Mouse (Mus musculus) 3T3-L1 (cell line): ENCODE measurements at regions not wholly inside any gene's neighbourhood (a gene's known extent, or its start where the extent isn't known, plus 50 kb on each side); places are given as distances from the start of the nearest gene placed in this dataset.

ENCODE experiments used
- DNase-seq: peaks from one replicate; pipeline ENCODE4 v3.0.0-alpha.2; 2015; ENCODE audit warnings: low read depth, low spot score

DNA sequence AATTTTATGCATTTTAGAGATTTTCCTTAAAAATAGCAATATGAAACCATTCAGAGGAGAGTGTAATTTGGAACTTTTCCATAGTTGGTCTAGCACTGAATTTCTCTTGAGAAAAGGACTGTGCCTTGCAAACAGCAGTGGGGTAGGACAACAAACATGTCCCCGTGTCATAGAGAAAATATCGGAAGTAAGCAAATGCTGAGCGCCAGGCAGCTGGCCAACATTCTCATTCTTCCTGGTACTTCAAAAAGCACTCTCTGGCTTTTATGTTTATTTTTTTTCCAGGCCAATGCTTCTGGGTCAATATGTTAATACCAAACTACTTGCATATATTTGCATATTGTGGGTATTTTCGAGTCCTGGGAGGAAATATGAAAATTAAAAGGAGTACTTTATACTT lies 568.5 kb downstream of the Btbd3 start:
- DNase-seq: no peak

DNA sequence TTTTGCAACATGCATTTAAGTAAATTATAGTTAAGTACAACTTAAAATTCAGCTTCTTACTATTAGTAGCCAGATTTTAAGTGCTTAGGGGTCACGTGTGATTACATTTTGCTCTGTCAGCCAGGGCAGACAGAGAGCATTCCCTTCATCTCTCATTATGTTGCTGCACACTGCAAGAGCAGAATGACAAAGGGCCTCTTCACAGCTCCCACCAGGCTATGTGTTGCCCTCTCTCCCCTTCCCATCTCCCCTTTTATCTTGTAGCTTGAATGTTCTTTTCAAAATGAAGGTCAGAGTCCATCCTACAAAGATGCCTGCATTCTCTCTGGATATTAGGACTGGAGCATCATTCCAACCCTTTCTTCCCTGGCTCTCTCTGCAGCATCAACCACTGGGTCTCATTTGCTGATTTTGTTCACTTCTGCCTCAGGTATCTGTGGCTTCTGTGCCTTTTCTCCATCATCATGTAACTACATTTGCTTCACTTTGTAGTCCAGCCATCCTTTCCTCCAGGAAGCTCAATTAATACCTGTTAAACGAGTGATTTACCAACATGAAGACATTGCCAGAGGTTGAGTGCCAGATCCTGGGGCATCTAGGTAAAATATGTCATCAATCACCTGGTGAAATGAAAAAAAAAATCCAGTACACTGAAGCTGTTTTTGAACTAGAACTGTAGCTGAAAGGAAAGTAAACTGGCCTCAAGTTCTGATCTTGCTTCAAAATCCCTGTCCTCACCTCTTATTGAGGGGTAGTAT lies 571.6 kb downstream of the Btbd3 start:
- DNase-seq: no peak

DNA sequence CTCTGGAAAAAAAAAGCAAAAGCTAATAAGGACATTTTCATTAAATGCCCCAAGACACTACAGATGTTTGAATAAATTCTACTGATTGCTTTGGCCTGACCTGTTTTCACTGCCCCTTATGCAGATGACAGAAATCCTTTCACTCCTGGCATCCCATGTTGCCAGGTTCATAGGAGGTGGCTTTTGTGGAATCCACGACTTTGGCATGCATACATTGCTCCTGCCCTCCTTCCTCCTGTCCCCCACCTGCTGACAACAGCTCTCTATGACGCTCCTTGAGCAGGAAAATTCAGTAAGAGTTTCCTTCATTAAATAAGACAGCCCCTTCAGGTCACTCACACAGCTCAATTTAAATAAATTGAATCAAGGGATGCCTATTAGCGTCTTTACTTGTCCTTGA lies 582.5 kb downstream of the Btbd3 start:
- no peak for DNase-seq

DNA sequence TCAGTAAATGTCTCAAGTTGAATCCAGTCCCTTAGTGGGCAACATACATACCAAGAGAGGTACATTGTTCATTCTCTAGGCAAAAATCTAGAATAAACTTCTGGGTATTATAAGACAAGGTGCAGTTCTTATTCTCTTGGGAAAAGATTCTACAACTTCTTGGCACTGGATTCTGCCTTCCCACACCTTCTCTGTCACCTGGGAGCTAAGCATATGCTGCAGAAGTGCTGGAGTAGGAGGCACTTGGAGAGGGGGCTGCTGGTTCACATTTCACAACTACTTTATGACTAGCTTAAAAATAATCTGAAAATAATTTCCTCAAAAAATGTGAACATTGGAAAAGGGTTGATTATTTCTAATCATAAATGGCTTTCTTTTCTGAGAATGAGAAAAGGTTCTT lies 602.8 kb downstream of the Btbd3 start:
- no peak for DNase-seq

DNA sequence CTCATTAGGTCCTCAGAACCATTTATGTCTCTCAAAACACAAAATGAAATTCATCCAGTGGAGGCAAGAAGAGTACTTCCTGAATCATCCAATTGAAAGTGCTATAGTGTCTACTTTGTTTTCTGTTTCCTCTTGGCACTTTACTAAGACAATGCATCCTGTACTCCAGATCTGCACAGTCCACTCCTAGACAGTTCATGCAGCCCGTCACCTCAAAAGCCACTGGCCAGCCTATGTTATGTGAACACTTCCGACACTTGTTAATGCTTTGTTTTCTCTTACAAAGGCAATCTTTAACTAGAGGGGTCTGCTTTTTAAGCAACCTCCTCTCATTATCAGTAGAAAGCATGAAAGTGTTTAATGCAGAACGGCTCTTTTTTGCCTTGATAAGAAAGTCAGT lies 597.1 kb upstream of the Sptlc3 start:
- DNase-seq: no peak

DNA sequence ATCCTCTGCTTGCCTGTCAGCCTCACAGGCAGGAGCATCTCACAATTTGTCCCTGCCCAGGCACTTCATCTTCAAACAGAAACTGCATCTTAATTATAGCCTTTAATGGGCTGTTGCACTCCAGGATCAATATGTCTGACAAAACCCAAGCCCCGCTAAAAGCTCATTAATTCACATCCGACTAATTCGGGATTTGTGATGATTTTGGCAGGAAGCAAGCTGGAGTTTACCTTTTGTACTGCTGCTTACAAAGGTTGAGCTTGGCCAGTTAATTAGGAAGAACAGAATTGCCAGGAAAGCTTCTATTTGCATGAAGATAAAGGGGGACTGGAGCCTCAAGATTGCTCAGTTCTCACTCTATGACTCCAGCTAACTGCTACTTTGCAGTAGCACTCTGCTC lies 596.6 kb upstream of the Sptlc3 start:
- DNase-seq: no peak

DNA sequence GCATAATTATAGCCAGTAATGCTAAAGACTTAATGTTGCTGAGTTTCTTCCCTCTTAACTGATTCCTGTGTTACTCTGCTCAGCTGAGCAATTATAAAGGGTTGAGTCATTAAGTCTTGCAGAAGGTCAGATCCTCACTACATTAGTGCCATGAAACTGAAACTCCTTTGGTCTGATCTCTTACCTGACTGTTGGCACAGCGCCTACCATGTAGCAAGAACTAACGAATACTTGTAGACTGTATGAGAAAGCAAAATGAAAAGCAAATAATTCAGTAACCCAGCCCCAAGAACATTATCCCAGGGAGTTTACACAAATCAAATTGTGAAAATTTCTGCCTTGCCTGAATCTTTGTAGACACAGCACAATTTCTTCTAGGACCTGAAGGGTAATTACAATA lies 556.5 kb upstream of the Sptlc3 start:
- DNase-seq: no peak

DNA sequence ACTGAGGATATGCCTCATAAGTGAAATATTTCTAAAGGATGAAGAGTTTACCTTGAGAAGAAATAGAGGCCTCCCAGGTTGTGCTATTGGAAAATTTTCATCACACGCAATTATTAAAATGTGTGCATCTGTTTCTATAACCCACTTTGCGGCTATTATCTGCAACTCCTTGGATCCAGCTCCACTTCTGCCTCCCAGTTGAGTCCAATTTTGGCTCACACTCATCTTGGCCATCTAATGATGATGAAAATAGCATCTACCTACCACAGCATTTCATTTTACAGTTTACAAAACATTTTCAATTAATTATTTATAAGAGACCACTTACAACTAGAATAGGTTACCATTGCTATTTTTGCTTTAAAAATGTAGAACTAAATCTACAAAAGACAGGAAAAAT lies 554.3 kb upstream of the Sptlc3 start:
- DNase-seq: no peak

DNA sequence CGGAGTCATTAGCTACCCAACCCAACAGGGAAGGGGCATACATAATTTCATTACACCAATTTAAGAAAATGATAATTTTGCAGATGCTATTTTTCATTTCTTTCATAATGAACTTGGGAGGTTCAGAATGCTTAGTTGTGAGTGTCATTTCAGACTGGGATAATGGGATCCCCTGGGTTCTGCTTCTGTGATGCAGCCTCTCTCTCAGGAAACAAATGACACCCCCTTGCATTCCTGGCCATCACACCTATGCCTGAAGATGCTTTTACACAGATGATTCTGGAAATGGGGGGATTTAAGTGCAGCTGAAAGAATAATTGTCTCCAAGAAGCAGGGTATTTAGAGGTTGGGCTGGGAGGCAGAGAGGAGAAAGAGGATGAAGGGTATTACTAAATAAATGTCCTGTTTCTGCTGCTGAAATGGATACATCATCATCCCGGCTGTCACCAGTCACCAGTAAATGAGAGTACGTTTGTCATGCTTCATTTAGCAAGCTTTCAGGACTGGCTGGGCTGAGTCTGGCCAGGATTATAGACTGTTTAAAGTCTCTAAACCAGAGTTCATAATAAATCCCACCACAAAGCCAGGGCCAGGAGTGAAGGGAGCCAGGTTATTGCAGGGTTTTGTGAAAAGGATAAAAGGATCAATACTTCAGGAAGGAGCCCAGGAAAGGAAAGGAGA lies 527.5 kb upstream of the Sptlc3 start:
- no peak for DNase-seq

DNA sequence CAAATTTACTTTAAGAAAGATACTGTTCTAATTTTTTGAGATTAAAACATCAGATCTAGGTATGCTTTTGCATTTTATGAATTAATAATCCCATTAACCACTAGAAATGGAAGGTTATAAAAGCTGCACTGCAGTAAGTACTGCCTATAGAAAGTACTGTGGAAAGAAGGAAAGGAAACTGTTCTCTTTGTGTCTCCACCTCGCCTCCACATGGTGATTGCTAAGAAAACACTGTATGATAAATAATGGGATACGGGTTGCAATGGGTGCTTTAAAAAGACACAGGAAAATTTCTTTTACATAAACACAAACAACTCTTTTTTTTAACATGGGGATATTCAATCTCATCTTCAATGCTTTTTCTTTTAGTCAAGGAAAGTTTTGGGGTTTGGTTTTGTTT lies 519.2 kb upstream of the Sptlc3 start:
- DNase-seq: no peak

DNA sequence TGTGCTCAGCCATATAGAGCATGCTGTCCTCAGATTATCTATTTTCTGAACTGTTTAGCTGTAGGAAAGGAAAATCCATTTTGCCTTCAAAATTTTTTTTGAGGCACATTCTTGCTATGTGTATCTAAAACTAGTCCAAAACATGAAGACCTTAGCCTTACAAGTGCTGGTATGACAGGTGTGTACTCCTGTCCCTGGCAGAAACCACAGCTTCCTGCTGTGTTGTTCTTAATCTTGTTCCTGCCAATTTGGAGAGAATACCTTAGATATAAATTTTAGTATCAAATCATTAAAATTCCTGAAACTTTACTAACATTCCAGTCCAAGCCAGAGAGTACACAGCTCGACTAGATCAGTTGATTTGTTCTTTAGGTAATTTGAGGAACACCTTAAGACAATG lies 503.7 kb upstream of the Sptlc3 start:
- DNase-seq: no peak

DNA sequence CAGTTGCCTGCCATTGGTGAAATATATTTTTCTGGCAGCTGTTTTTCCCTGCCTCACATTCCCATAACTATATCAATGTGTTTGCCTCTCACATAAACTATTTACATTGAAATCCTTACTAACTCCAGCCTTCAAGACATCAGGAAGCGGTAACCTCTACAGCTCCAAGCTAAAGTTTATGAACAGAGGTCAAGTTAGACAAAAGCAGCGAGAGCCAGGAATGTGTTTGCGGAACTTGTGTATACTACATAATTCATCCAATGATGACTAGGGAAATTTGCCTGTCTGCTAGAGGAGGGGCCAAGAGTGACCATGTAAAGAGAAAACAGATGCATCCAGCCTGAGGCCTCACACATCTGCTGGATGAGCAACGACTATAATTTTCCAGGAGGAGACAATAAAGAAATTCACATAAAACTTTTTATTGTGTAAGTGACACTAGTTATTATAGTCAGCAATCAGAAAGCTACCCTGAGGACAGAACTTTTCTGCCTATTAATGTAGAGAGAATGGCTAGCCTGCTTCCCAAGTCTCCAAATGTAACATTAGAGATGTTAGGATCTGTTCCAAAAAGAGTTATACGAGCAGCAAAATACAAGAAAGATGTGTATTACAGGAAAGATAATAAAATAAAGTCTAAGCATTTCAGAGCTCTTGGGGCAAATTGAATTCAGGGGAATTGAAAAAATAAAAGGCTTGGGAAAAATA lies 461.5 kb upstream of the Sptlc3 start:
- DNase-seq: no peak

DNA sequence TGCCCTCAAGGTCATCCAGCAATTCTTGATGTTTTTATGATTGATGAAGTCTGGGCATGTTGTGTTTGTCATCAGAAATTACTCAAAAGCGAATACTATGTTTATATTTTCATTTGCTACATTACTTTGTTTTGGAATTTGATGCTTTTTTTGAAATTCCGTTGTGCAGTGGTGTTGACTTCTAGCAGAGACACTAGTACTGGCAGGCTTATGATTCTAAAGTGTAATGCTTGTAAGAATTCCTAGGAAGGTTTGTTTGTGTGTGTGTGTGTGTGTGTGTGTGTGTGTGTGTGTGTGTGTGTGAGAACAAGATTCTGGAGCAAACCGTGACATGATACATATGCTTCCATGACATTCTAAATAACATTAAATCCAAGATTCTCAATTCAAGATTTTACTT lies 458.9 kb upstream of the Sptlc3 start:
- DNase-seq: no peak

DNA sequence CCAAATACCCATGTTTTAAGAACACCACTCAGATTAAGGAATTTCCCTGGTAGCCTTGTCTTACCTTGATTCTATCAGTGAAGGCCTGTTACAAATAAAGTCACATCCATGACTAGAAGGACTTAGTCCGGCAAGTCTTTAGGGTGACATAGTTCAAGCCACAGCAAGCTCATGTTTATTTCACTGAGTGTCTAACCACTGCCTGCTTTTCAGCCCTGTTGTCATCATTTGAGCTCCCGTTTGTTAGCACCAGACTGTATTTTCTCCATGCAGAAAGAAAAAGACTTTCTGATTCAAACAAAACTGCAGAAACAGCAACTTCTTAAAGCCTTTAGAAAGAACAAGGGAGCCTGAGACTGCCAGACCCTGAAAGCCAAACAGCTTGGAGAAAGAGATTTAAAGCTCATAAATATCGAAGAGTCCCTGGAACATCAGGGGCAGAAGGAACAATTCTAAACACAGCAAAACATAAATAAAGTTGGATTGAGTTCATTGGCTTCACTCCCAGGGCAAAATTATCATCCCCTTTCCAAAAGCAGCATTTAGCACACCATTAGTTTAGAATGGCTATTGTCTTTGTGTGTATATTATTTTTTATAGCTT lies 451.9 kb upstream of the Sptlc3 start:
- no peak for DNase-seq

DNA sequence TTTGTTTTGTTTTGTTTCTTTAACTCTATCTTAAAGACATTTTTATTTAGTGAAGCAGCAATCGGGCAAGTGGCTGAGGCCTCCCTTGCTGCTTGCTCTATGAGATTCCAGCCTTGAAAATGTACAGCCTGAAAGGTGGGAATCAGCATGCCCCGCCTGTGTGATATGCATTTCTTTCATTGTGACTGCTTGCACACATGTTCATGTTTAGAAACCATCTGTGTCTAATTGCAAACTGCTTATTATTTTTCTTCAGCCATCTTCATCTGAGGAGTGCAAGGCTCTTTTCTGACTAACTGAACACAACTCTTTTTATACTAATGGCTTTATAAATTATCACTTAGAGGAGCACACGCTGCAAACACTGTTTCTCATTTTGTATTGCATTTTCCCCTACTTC lies 449.0 kb upstream of the Sptlc3 start:
- no peak for DNase-seq

DNA sequence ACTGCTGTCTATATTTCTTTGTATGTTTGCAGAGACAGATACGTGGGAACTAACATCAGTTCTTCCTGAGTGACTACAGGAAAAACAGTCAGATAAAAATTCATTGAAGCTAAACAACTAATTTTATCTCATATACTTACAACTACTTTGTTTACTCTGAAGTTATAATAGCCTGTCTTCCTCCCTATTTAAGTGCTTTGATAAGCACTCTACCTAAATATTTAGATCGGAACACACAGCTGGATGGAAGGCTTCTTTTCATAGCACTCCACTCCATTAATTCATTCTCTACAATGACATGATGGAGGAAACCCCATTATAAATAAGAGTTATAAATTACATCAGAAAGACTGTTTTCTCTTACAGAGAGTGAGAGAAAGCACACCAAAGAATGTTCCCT lies 438.5 kb upstream of the Sptlc3 start:
- no peak for DNase-seq

DNA sequence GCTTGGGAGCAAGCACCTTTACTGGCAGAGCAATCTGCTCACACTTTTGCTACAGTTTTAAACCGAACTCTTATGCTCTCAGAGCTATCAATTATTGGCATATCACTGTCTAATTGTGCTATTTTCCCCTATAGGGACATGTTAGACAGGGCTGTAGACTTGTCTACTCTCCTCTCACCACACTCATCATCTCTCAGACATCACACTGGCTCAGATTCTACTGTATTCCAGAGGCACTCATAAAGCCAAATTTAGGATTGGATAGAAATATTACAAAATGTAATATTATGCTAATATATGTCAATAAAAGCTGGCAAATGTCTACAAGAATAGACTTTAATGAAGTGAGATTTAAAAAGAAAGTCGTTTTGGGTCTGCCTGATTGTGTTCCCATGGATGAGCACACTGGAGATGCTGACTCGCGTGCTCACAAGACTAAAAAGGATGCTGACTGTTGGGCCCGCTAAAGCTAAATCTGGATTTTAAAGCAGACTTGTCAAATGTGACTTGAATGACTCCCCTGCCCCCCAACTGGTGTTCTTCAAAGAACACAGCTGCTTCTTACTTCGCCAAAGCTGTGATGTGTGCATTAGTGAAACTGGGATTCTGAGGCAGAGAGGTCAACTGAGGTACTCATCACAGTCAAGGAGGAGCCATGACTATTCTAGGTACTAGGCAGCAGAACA lies 424.3 kb upstream of the Sptlc3 start:
- no peak for DNase-seq

DNA sequence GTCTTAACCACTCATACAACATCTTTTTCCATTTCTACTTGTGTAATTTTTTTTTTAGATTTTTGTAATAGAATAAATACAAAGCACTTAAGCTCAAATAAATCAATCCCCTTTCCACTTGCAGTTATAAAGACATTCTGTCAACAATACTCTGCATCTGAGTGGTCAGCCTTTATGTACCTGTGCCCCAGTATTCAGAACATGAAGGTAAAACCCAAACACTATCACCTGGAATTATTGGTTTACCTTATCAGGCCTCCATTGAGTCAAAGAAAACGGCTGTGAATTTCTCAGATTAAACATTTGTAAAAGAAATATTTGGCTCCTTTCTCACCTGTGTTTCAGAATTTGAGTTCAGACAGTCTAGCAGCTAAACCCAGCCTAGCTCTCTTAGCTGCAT lies 422.0 kb upstream of the Sptlc3 start:
- no peak for DNase-seq

DNA sequence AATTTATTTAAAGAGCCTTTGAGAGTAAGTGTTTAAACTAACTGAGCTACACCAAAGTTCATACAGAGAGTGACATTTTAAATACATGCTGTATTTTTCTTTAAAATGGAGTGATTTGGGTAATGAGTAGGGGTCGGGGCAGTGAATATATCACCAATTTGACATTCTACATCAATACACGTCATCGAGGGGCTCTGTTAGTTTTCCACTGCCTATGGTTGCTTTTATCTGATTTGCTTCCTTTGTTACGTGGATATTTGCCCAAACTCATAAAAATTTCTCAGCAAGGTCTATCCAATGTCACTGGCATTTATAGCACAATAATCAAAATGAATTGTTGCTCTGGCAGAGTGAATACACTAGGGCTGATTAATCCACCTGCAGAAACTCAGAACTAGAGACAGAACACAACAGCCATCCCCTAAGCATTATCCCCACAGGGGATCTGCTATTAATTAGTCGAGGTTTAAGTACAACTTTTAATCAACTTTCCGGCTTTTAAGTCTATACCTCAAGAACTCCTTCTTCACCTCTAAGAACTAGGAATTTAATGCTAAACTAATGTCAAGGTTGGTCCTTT lies 400.1 kb upstream of the Sptlc3 start:
- no peak for DNase-seq

DNA sequence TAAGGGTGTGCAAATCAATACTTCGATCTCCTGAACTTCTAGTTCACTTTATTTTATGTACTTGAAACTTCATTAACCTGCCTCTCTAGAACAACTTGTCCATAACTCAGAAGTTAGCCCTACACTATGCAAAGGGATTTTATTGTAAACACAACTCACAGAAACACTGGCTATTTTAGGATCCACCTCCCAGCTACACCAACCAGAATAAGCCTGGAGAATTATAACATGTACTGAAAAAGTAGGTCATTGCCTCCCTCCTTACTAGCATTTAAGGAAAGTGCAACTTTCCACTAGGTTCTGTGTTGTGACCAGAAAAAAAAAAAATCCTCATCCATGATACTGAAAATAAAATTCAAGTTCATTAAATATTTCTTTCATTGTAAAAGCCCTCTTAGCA lies 382.0 kb upstream of the Sptlc3 start:
- no peak for DNase-seq

DNA sequence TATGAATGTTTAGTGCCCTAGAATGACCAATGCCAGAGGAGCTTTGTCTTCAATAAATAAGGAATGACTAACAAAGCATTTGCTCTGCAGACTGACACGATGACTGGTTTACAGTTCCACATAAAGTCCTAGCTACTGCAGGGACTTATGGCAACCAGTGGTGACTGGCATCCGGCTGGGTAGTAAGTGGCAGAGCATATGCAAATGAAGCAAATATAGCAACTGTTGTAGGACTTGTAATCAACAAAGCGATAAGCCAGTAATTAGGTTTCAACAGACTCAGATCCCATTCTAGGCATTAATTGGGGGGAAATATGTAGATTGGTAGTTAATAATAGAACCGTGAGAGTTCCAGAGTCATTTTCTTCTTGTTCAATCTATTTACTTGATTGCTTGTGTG lies 379.2 kb upstream of the Sptlc3 start:
- no peak for DNase-seq

DNA sequence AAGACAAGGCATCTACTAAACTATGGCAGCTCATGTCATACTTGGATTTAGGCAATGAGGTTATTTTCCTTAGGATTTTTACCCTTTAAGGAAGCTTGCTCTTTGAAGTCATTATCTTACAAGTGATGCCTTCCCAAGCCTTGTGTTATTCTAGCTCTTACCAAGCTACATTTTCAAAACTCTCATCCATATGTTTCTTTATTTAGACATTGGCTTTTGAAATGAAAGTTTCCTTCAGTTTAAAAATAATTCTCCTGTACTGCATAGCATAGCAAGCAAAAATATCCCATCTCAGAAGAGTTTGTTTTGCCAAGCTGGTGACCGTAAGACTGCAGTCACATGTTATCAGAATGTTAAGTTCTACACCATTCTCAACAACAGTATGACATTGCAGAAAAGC lies 372.8 kb upstream of the Sptlc3 start:
- no peak for DNase-seq
